ENCODE assay signal across 9 mouse cellular contexts in genomic region chr12:111738754-111739153, GRCm38 (mm10). TPM values are rescaled to one million over a fixed set of nuclear protein-coding genes. Genes with fewer than 3 reads are reported as not detected.
A peak's percentile ranks its signal among the peaks of the same experiment; 100 is the strongest.
DNase-seq lines count a peak whose midpoint lies in the region; ATAC-seq and TF ChIP-seq lines count a peak whose summit lies in the region.
"Had no signal": no experiment of that assay in that cellular context is flagged by ENCODE, and none has a peak within 500 bp of the region (broad histone marks: within the 10 kb centered on the region; RNA-seq: fewer than 3 reads in every experiment).

No protein-coding gene starts in this region.

- peak; percentile 29; the same call in 1 of the 2 replicates for ATAC-seq in forebrain, embryonic 14.5 days
- no peak for ATAC-seq in midbrain, embryonic 14.5 days (ENCODE audit: low FRiP score, low TSS enrichment)
- ATAC-seq in activated CD4-positive, CD25-positive, alpha-beta regulatory T cell, adult 4 months: no peak

- peaks cover 6% of the 10 kb centered on the region; the same call in 1 of the 2 replicates for H3K36me3 ChIP-seq in forebrain, embryonic 14.5 days (ENCODE audit: control insufficient read depth, insufficient read depth, low read length)
- no peaks in the 10 kb centered on the region for H3K36me3 ChIP-seq in midbrain, embryonic 14.5 days (ENCODE audit: control insufficient read depth, insufficient read depth, low read length)
- H3K36me3 ChIP-seq: heart, embryonic 15.5 days had no signal

- no peak overlapping the region for H3K9ac ChIP-seq in forebrain, embryonic 14.5 days (ENCODE audit: low read length)
- H3K9ac ChIP-seq in midbrain, embryonic 14.5 days (replicated peaks; ENCODE audit: low read length): no peak overlapping the region
- H3K9ac ChIP-seq: heart, embryonic 15.5 days had no signal

- no peaks in the 10 kb centered on the region for H3K4me1 ChIP-seq in forebrain, embryonic 14.5 days (ENCODE audit: control insufficient read depth, insufficient read depth, low read length)
- no peaks in the 10 kb centered on the region for H3K4me1 ChIP-seq in midbrain, embryonic 14.5 days (ENCODE audit: control insufficient read depth, insufficient read depth, low read length)

- no peak overlapping the region for H3K4me3 ChIP-seq in forebrain, embryonic 14.5 days (ENCODE audit: low read depth, low read length)
- H3K4me3 ChIP-seq in layer of hippocampus, adult 2 months: no peak overlapping the region
- H3K4me3 ChIP-seq in midbrain, embryonic 14.5 days (replicated peaks; ENCODE audit: low read depth, low read length): no peak overlapping the region
- H3K4me3 ChIP-seq: heart, embryonic 15.5 days had no signal

- DNase-seq in gastrocnemius, adult 18-20 months (ENCODE audit: low spot score): peak; percentile 69
- DNase-seq in gastrocnemius, postnatal 25 days: no peak
- peak; percentile 79 for DNase-seq in A20 (ENCODE audit: low read depth, low spot score)
- peak; percentile 73 for DNase-seq in adrenal gland, postnatal 25 days
- DNase-seq in forebrain, embryonic 14.5 days (ENCODE audit: low spot score): peak; percentile 70
- peak in 1 of 2 experiments; percentile 75 for DNase-seq in layer of hippocampus, adult 2 months (ENCODE audit: low spot score in 2 of 2)
- DNase-seq in midbrain, embryonic 14.5 days: peak; percentile 69

- H3K27ac ChIP-seq in forebrain, embryonic 14.5 days (ENCODE audit: low read depth, low read length): no peak overlapping the region
- 0 out of 2 replicates have a peak overlapping the region, but pooled peaks have one; percentile 3 for H3K27ac ChIP-seq in layer of hippocampus, adult 2 months
- no peak overlapping the region for H3K27ac ChIP-seq in midbrain, embryonic 14.5 days (replicated peaks; ENCODE audit: low read depth, low read length)
- H3K27ac ChIP-seq: heart, embryonic 15.5 days had no signal

- no peak overlapping the region for H3K4me2 ChIP-seq in forebrain, embryonic 14.5 days (ENCODE audit: low read length)
- no peak overlapping the region for H3K4me2 ChIP-seq in midbrain, embryonic 14.5 days (ENCODE audit: low read length)
- H3K4me2 ChIP-seq: heart, embryonic 15.5 days had no signal

- H3K9me3 ChIP-seq in forebrain, embryonic 14.5 days (replicated peaks; ENCODE audit: control insufficient read depth, low read length): no peaks in the 10 kb centered on the region
- no peaks in the 10 kb centered on the region for H3K9me3 ChIP-seq in midbrain, embryonic 14.5 days (ENCODE audit: control insufficient read depth, low read length)
- H3K9me3 ChIP-seq: heart, embryonic 15.5 days had no signal

- peak; percentile 75 for TF ChIP-seq CTCF in layer of hippocampus, adult 2 months (conservative IDR thresholded peaks at IDR 0.05)

- no peaks in the 10 kb centered on the region for H3K27me3 ChIP-seq in forebrain, embryonic 14.5 days (replicated peaks; ENCODE audit: control insufficient read depth, insufficient read depth, low read length)
- H3K27me3 ChIP-seq in midbrain, embryonic 14.5 days (ENCODE audit: control insufficient read depth, insufficient read depth, low read length): no peaks in the 10 kb centered on the region
- H3K27me3 ChIP-seq: heart, embryonic 15.5 days had no signal

- 9% methylated on average over 3 of the region's 3 CpGs for WGBS in forebrain, embryonic 14.5 days
- 6% methylated on average over 3 of the region's 3 CpGs for WGBS in midbrain, embryonic 14.5 days

RNA-seq across cellular contexts. Expression of gene Klc1, which starts 19.9 kb away (rescaled TPM):
- 10 to 100 TPM; 59.1 to 60.1 TPM for total RNA-seq in gastrocnemius, adult 18-20 months (2021)
- 10 to 100 TPM; 59.9 to 68.0 TPM for total RNA-seq in gastrocnemius, postnatal 25 days (2021)
- 118 and 144 TPM in 2 replicates for total RNA-seq in adrenal gland, postnatal 25 days (2021)
- polyA plus RNA-seq in forebrain, embryonic 14.5 days (2014; fragmentation: Nextera tagmentation; extraction: Ambion mirVana): 391 and 464 TPM in 2 replicates
- 100 to 1,000 TPM; 654 to 684 TPM for total RNA-seq in layer of hippocampus, adult 2 months (2021)
- polyA plus RNA-seq in midbrain, embryonic 14.5 days (2014; fragmentation: Nextera tagmentation; extraction: Ambion mirVana): 621 and 628 TPM in 2 replicates
- 10 to 100 TPM; 14.7 to 17.6 TPM for polyA plus RNA-seq in activated CD4-positive, CD25-positive, alpha-beta regulatory T cell, adult 4 months (2017; shearing (Covaris generic))

RNA-seq across cellular contexts. Expression of gene Apopt1, which starts 25.7 kb away (rescaled TPM):
- total RNA-seq in gastrocnemius, adult 18-20 months (2021): 10 to 100 TPM; 40.5 to 43.5 TPM
- 10 to 100 TPM; 37.7 to 38.9 TPM for total RNA-seq in gastrocnemius, postnatal 25 days (2021)
- 69.6 and 71.2 TPM in 2 replicates for total RNA-seq in adrenal gland, postnatal 25 days (2021)
- polyA plus RNA-seq in forebrain, embryonic 14.5 days (2014; fragmentation: Nextera tagmentation; extraction: Ambion mirVana): 47.1 and 50.8 TPM in 2 replicates
- 10 to 100 TPM; 35.7 to 36.8 TPM for total RNA-seq in layer of hippocampus, adult 2 months (2021)
- 57.6 and 66.0 TPM in 2 replicates for polyA plus RNA-seq in midbrain, embryonic 14.5 days (2014; fragmentation: Nextera tagmentation; extraction: Ambion mirVana)
- 10 to 100 TPM; 72.7 to 78.9 TPM for polyA plus RNA-seq in activated CD4-positive, CD25-positive, alpha-beta regulatory T cell, adult 4 months (2017; shearing (Covaris generic))

RNA-seq across cellular contexts. Expression of gene Bag5, which starts 25.7 kb away (rescaled TPM):
- 10 to 100 TPM; 16.0 to 16.9 TPM for total RNA-seq in gastrocnemius, adult 18-20 months (2021)
- 10 to 100 TPM; 10.9 to 14.6 TPM for total RNA-seq in gastrocnemius, postnatal 25 days (2021)
- 34.8 and 36.2 TPM in 2 replicates for total RNA-seq in adrenal gland, postnatal 25 days (2021)
- polyA plus RNA-seq in forebrain, embryonic 14.5 days (2014; fragmentation: Nextera tagmentation; extraction: Ambion mirVana): 60.4 and 65.8 TPM in 2 replicates
- 10 to 100 TPM; 50.6 to 50.9 TPM for total RNA-seq in layer of hippocampus, adult 2 months (2021)
- 67.3 and 72.9 TPM in 2 replicates for polyA plus RNA-seq in midbrain, embryonic 14.5 days (2014; fragmentation: Nextera tagmentation; extraction: Ambion mirVana)
- polyA plus RNA-seq in activated CD4-positive, CD25-positive, alpha-beta regulatory T cell, adult 4 months (2017; shearing (Covaris generic)): 10 to 100 TPM; 30.2 to 32.4 TPM
